Mouse (Mus musculus) CH12.LX (cell line): ENCODE data around the gene Dnah17.

ENCODE experiments used
- CHD2 ChIP-seq: IDR thresholded peaks from 2 replicates; pipeline ENCODE4 v1.6.1; 2011; ENCODE audit warnings: low read length, improper control_type of control experiment
- CTCF ChIP-seq, 2 experiments: IDR thresholded peaks in 1 of 2; conservative IDR thresholded peaks in 1 of 2; 2 replicates each; pipeline ENCODE4 v1.5.1; 2011 to 2012; ENCODE audit warnings: low read depth in 2 of 2, low read length in 2 of 2, improper control_type of control experiment in 1 of 2, inconsistent platforms in 1 of 2, mild to moderate bottlenecking in 1 of 2, moderate library complexity in 1 of 2
- HCFC1 ChIP-seq: IDR thresholded peaks from 2 replicates; pipeline ENCODE4 v1.6.1; 2012; ENCODE audit warnings: low read depth, mild to moderate bottlenecking, inconsistent platforms, low read length, improper control_type of control experiment
- JUN ChIP-seq: IDR thresholded peaks from 2 replicates; pipeline ENCODE4 v1.6.1; 2011; ENCODE audit warnings: low read depth, mild to moderate bottlenecking, low read length, improper control_type of control experiment, moderate library complexity; ENCODE audit not compliant: insufficient read depth
- MAZ ChIP-seq: IDR thresholded peaks from 2 replicates; pipeline ENCODE4 v1.6.1; 2012; ENCODE audit warnings: low read depth, mild to moderate bottlenecking, inconsistent platforms, low read length, improper control_type of control experiment, moderate library complexity
- POLR2A ChIP-seq: IDR thresholded peaks from 2 replicates; pipeline ENCODE4 v1.6.1; 2011; ENCODE audit warnings: low read depth, mild to moderate bottlenecking, improper control_type of control experiment, low read length
- POLR2AphosphoS2 ChIP-seq: IDR thresholded peaks from 2 replicates; pipeline ENCODE4 v1.6.1; 2011; ENCODE audit warnings: low read depth, low read length, improper control_type of control experiment
- SMC3 ChIP-seq: IDR thresholded peaks from 2 replicates; pipeline ENCODE4 v1.6.1; 2011; ENCODE audit warnings: low read depth, low read length, improper control_type of control experiment
- USF1 ChIP-seq: IDR thresholded peaks from 2 replicates; pipeline ENCODE4 v1.6.1; 2014; ENCODE audit warnings: low read depth, mild to moderate bottlenecking, inconsistent platforms, low read length, improper control_type of control experiment

DNA sequence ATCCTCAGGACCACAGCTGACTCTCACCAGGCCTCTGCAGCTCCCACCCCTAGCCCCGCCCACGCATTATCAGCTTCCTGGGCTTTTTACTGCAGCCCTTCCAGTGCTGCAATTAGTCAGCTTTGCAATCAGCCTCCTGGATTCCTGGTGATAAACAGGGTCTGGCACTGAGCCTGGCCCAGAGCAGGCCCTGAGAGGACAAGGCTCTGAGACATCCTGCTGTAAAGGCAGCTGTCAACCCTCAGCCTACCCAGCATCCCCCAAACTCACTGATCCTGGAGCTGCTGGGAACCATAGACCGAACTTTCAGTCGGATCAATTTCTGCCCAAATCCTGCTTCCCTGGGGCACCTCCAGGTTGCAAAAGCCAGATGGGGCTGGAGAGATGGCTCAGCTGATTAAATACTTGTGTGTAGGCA, 3.3 kb upstream of the Dnah17 start:
- TF ChIP-seq POLR2A (no peak), MAZ (no peak), HCFC1 (no peak), CTCF (conservative IDR thresholded peaks at IDR 0.05 in 1 of 2, IDR thresholded peaks at IDR 0.05 in 1 of 2; ENCODE audit: low read depth in 2 of 2, low read length in 2 of 2) (no peak), SMC3 (no peak), USF1 (no peak), CHD2 (no peak), POLR2AphosphoS2 (no peak), JUN (no peak)
